Mouse (Mus musculus): ENCODE results near the gene Fam227a. TPM values are rescaled to one million over a fixed set of nuclear protein-coding genes. Genes with fewer than 3 reads are reported as not detected.

The Fam227a gene
- polyA plus RNA-seq, 1 experiment from 2014 or later: 1.1 TPM

DNA sequence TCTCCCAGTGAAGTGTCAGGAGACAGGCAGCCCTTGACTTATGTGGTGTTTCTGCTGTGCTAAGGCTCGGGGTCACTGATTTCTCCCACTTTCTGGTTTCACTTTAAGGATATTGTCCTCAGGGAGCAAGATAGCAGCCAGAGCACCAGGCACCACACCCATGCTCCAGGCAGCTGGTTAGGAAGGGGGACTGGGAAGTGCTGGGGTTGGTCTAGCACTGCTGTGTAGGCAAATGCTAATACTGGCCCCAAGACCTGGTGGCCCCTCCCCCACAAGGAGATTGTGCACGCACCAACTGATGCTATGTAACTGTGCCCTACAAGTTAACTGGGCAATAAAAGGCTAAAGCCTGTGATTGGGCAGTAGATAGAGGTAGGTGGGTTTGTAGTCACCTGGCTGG lies 28.3 kb downstream of the Fam227a start:
- no peak overlapping the region for H3K4me2 ChIP-seq (replicated peaks; ENCODE audit: low read depth, low read length)
- no peaks in the 10 kb centered on the region for H3K27me3 ChIP-seq (ENCODE audit: insufficient read depth, low read length)
- H3K27ac ChIP-seq (ENCODE audit: low read length): no peak overlapping the region
- H3K36me3 ChIP-seq (ENCODE audit: insufficient read depth, low read length): peaks cover 9% of the 10 kb centered on the region; the same call in 1 of the 2 replicates
- no peak overlapping the region for H3K9ac ChIP-seq (replicated peaks; ENCODE audit: low read length)
- WGBS: 36% methylated on average over 2 of the region's 2 CpGs
- no peak for ATAC-seq (ENCODE audit: low FRiP score, low TSS enrichment)
- H3K4me3 ChIP-seq (ENCODE audit: low read length): no peak overlapping the region
- no peaks in the 10 kb centered on the region for H3K9me3 ChIP-seq (ENCODE audit: low read length)
- H3K4me1 ChIP-seq (ENCODE audit: insufficient read depth, low read length): 0 out of 2 replicates have a peak, but pooled peaks cover 7% of the 10 kb centered on the region

DNA sequence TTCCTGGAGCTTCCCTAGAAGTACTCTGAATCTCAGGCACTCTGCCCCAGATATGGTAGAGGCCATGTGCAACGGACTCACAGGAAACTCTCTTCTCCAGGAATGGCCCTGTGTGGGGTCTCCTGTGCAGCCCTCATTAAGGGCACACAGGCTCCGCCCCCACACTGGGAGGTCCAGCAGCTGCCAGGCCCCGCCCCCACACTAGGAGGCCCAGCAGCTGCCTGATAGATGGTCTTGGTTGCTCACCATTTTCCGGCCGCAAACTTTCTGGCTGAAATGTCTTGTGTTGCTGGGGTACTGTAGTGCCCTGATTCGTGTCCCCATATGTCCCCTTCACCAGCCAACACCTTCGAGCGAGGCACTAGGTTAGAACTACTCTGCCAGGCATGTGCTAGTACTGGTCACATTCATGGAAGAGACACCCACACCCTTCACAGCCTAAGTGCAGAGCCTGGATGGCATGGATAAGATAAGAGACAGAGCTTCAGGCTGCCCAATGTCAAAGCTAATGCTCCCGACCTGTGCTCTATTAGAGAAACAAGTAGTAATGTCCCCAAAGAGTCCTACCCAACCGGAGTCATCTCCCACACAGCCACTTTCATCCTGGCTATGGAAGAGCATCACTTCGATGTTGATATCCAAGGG lies 38.9 kb downstream of the Fam227a start:
- H3K27ac ChIP-seq (ENCODE audit: low read length): no peak overlapping the region
- ATAC-seq (ENCODE audit: low FRiP score, low TSS enrichment): no peak
- H3K27me3 ChIP-seq (ENCODE audit: insufficient read depth, low read length): no peaks in the 10 kb centered on the region
- H3K9me3 ChIP-seq (ENCODE audit: low read length): no peaks in the 10 kb centered on the region; the same call in 1 of the 2 replicates
- H3K4me1 ChIP-seq (ENCODE audit: insufficient read depth, low read length): 0 out of 2 replicates have a peak, but pooled peaks cover 6% of the 10 kb centered on the region
- 84% methylated on average over 11 of the region's 11 CpGs for WGBS
- H3K4me3 ChIP-seq (ENCODE audit: low read length): no peak overlapping the region
- H3K4me2 ChIP-seq (replicated peaks; ENCODE audit: low read depth, low read length): no peak overlapping the region
- no peak overlapping the region for H3K9ac ChIP-seq (replicated peaks; ENCODE audit: low read length)
- H3K36me3 ChIP-seq (ENCODE audit: insufficient read depth, low read length): no peaks in the 10 kb centered on the region

DNA sequence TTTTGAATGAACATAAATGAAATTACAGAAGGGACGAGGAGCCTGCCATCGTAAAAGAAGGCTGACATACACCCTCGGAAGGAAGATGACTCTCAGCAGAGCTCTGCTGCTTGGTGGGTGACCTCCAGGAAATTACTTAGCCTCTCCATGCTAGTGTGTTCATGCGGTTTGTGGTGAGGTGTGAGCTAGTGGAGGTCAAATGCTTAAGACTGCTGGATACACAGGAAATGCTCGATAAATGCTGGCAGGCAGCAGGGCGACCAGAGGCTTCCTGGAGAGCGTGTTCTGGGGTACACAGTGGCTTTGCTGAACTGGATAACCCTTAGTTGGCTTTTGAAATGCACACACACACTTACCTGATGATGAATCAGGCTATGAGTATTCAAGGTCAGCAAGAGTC lies 40.3 kb downstream of the Fam227a start:
- no peaks in the 10 kb centered on the region; the same call in 1 of the 2 replicates for H3K9me3 ChIP-seq (ENCODE audit: low read length)
- H3K4me1 ChIP-seq (ENCODE audit: insufficient read depth, low read length): 0 out of 2 replicates have a peak, but pooled peaks cover 6% of the 10 kb centered on the region
- no peak overlapping the region for H3K27ac ChIP-seq (ENCODE audit: low read length)
- no peak overlapping the region for H3K4me3 ChIP-seq (ENCODE audit: low read length)
- no peak for ATAC-seq (ENCODE audit: low FRiP score, low TSS enrichment)
- H3K4me2 ChIP-seq (replicated peaks; ENCODE audit: low read depth, low read length): no peak overlapping the region
- no peaks in the 10 kb centered on the region; the same call in 1 of the 2 replicates for H3K36me3 ChIP-seq (ENCODE audit: insufficient read depth, low read length)
- H3K9ac ChIP-seq (replicated peaks; ENCODE audit: low read length): no peak overlapping the region
- H3K27me3 ChIP-seq (ENCODE audit: insufficient read depth, low read length): no peaks in the 10 kb centered on the region
- 76% methylated on average over 7 of the region's 7 CpGs for WGBS

GRCm38 (mm10) chr15:79617135-79617534 lies 41.6 kb downstream of the Fam227a start:
- Histone ChIP-seq H3K4me2 (replicated peaks; ENCODE audit: low read depth, low read length) (no peak overlapping the region), H3K9ac (replicated peaks; ENCODE audit: low read length) (no peak overlapping the region), H3K27ac (ENCODE audit: low read length) (no peak overlapping the region), H3K4me3 (ENCODE audit: low read length) (no peak overlapping the region), H3K27me3 (ENCODE audit: insufficient read depth, low read length) (no peaks in the 10 kb centered on the region), H3K9me3 (ENCODE audit: low read length) (no peaks in the 10 kb centered on the region; the same call in 1 of the 2 replicates), H3K4me1 (ENCODE audit: insufficient read depth, low read length) (0 out of 2 replicates have a peak, but pooled peaks cover 6% of the 10 kb centered on the region), H3K36me3 (ENCODE audit: insufficient read depth, low read length) (no peaks in the 10 kb centered on the region; the same call in 1 of the 2 replicates)
- WGBS: 85% methylated on average over 11 of the region's 11 CpGs
- ATAC-seq (ENCODE audit: low FRiP score, low TSS enrichment): no peak

GRCm38 (mm10) chr15:79616729-79617128 lies 42.0 kb downstream of the Fam227a start:
- Histone ChIP-seq H3K36me3 (ENCODE audit: insufficient read depth, low read length) (no peaks in the 10 kb centered on the region; the same call in 1 of the 2 replicates), H3K4me3 (ENCODE audit: low read length) (no peak overlapping the region), H3K9ac (replicated peaks; ENCODE audit: low read length) (no peak overlapping the region), H3K4me2 (replicated peaks; ENCODE audit: low read depth, low read length) (no peak overlapping the region), H3K27me3 (ENCODE audit: insufficient read depth, low read length) (no peaks in the 10 kb centered on the region), H3K27ac (ENCODE audit: low read length) (no peak overlapping the region), H3K4me1 (ENCODE audit: insufficient read depth, low read length) (0 out of 2 replicates have a peak, but pooled peaks cover 6% of the 10 kb centered on the region), H3K9me3 (ENCODE audit: low read length) (no peaks in the 10 kb centered on the region; the same call in 1 of the 2 replicates)
- 87% methylated on average over 5 of the region's 5 CpGs for WGBS
- no peak for ATAC-seq (ENCODE audit: low FRiP score, low TSS enrichment)

- H3K4me3 ChIP-seq (ENCODE audit: low read length): no peak overlapping the region
- H3K36me3 ChIP-seq (ENCODE audit: insufficient read depth, low read length): no peaks in the 10 kb centered on the region; the same call in 1 of the 2 replicates
- no peak overlapping the region for H3K9ac ChIP-seq (replicated peaks; ENCODE audit: low read length)
- H3K4me2 ChIP-seq (replicated peaks; ENCODE audit: low read depth, low read length): no peak overlapping the region
- WGBS: 48% methylated on average over 7 of the region's 7 CpGs
- no peak for ATAC-seq (ENCODE audit: low FRiP score, low TSS enrichment)
- H3K27me3 ChIP-seq (ENCODE audit: insufficient read depth, low read length): no peaks in the 10 kb centered on the region
- H3K4me1 ChIP-seq (ENCODE audit: insufficient read depth, low read length): 0 out of 2 replicates have a peak, but pooled peaks cover 6% of the 10 kb centered on the region
- H3K27ac ChIP-seq (ENCODE audit: low read length): no peak overlapping the region
- no peaks in the 10 kb centered on the region; the same call in 1 of the 2 replicates for H3K9me3 ChIP-seq (ENCODE audit: low read length)
These were observed 43.3 kb downstream of the Fam227a start for GRCm38 (mm10) chr15:79615501-79615900.

- no peak overlapping the region for H3K9ac ChIP-seq (replicated peaks; ENCODE audit: low read length)
- H3K36me3 ChIP-seq (ENCODE audit: insufficient read depth, low read length): no peaks in the 10 kb centered on the region; the same call in 1 of the 2 replicates
- no peaks in the 10 kb centered on the region for H3K4me1 ChIP-seq (ENCODE audit: insufficient read depth, low read length)
- no peak overlapping the region for H3K4me3 ChIP-seq (ENCODE audit: low read length)
- H3K27ac ChIP-seq (ENCODE audit: low read length): no peak overlapping the region
- no peaks in the 10 kb centered on the region for H3K9me3 ChIP-seq (ENCODE audit: low read length)
- no peaks in the 10 kb centered on the region for H3K27me3 ChIP-seq (ENCODE audit: insufficient read depth, low read length)
- WGBS: 96% methylated on average over 2 of the region's 2 CpGs
- ATAC-seq (ENCODE audit: low FRiP score, low TSS enrichment): no peak
- H3K4me2 ChIP-seq (replicated peaks; ENCODE audit: low read depth, low read length): no peak overlapping the region
These were observed 49.5 kb downstream of the Fam227a start for GRCm38 (mm10) chr15:79609226-79609625.

- Histone ChIP-seq H3K27me3 (ENCODE audit: insufficient read depth, low read length) (no peaks in the 10 kb centered on the region), H3K27ac (ENCODE audit: low read length) (no peak overlapping the region), H3K4me3 (ENCODE audit: low read length) (no peak overlapping the region), H3K9ac (replicated peaks; ENCODE audit: low read length) (no peak overlapping the region), H3K36me3 (ENCODE audit: insufficient read depth, low read length) (no peaks in the 10 kb centered on the region; the same call in 1 of the 2 replicates), H3K4me1 (ENCODE audit: insufficient read depth, low read length) (no peaks in the 10 kb centered on the region), H3K4me2 (replicated peaks; ENCODE audit: low read depth, low read length) (no peak overlapping the region), H3K9me3 (ENCODE audit: low read length) (no peaks in the 10 kb centered on the region)
- no peak for ATAC-seq (ENCODE audit: low FRiP score, low TSS enrichment)
- WGBS: 79% methylated on average over 7 of the region's 7 CpGs
These were observed 50.5 kb downstream of the Fam227a start for GRCm38 (mm10) chr15:79608214-79608613.

DNA sequence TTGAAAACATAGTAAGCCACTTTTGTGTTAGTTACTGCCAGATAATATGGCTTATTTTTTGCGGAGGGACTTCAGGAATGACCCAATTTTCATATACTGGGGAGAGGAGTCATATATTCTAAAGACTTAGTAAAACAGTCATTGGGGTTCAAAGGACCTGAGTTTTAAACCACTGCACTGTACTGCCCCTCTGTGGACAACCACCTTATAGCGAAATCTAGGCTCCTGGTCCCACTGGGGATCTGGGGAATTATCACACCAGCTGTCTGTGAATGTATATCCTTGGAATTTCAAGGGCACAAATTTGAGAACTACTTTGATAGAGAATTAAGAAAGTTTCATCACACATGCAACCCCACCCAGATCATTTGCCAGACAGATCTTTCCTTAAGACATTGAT lies 51.0 kb downstream of the Fam227a start:
- Histone ChIP-seq H3K36me3 (ENCODE audit: insufficient read depth, low read length) (no peaks in the 10 kb centered on the region), H3K27ac (ENCODE audit: low read length) (no peak overlapping the region), H3K9ac (replicated peaks; ENCODE audit: low read length) (no peak overlapping the region), H3K4me2 (replicated peaks; ENCODE audit: low read depth, low read length) (no peak overlapping the region), H3K4me1 (ENCODE audit: insufficient read depth, low read length) (no peaks in the 10 kb centered on the region), H3K4me3 (ENCODE audit: low read length) (no peak overlapping the region), H3K27me3 (ENCODE audit: insufficient read depth, low read length) (no peaks in the 10 kb centered on the region), H3K9me3 (ENCODE audit: low read length) (no peaks in the 10 kb centered on the region)
- no peak for ATAC-seq (ENCODE audit: low FRiP score, low TSS enrichment)
- WGBS: 64% methylated on average over 2 of the region's 2 CpGs

DNA sequence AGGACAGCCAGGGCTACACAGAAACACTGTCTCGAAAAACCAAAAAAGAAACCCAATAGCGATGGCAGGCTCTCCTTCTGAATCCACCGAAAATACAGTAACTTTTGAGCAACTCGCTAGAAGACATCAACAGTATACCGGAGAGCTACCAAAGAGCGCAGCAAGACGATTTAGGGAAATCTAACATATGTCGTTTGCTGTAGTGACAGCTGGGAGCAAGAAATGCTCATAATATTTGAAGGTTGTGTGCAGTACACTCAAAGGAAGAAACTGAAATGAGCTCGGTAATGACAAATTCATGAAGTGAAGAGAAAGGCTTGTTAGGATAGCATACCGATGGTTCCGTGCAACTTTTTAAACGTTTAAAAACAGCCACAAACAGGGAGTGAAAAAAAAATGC lies 52.6 kb downstream of the Fam227a start:
- WGBS: 91% methylated on average over 12 of the region's 12 CpGs
- Histone ChIP-seq H3K27ac (ENCODE audit: low read length) (no peak overlapping the region), H3K9ac (replicated peaks; ENCODE audit: low read length) (no peak overlapping the region), H3K27me3 (ENCODE audit: insufficient read depth, low read length) (no peaks in the 10 kb centered on the region), H3K4me1 (ENCODE audit: insufficient read depth, low read length) (no peaks in the 10 kb centered on the region), H3K4me2 (replicated peaks; ENCODE audit: low read depth, low read length) (no peak overlapping the region), H3K36me3 (ENCODE audit: insufficient read depth, low read length) (no peaks in the 10 kb centered on the region), H3K9me3 (ENCODE audit: low read length) (no peaks in the 10 kb centered on the region), H3K4me3 (ENCODE audit: low read length) (no peak overlapping the region)
- no peak for ATAC-seq (ENCODE audit: low FRiP score, low TSS enrichment)

Data from kidney, embryonic 16.5 days (tissue).